Mouse (Mus musculus) small intestine, adult 2 months (tissue): Measurements from ENCODE around the gene Ovol3.

Experiments used
- CTCF ChIP-seq: fragments of 200-500 bp; IDR thresholded peaks from 2 replicates; pipeline ENCODE4 v1.5.1; 2012; ENCODE audit warnings: low read depth, mild to moderate bottlenecking, control low read depth, inconsistent platforms, low read length, moderate library complexity, mixed read lengths; ENCODE audit not compliant: insufficient replicate concordance, insufficient read length; ENCODE audit errors: extremely low read depth
- POLR2A ChIP-seq: fragments of 200-500 bp; IDR thresholded peaks from 2 replicates; pipeline ENCODE4 v1.6.1; 2012; ENCODE audit warnings: low read depth, mild to moderate bottlenecking, control low read depth, inconsistent platforms, low read length, moderate library complexity

GRCm38 (mm10) chr7:30280670-30281138 is 45.2 kb upstream of the Ovol3 start:
- TF ChIP-seq CTCF (no peak), POLR2A (no peak)
